Mouse (Mus musculus) kidney, adult 2 months (tissue): ENCODE data around the gene Syt7. TPM values are rescaled to one million over a fixed set of nuclear protein-coding genes. Genes with fewer than 3 reads are reported as not detected.

ENCODE experiments used
- DNase-seq: peaks from one replicate; pipeline ENCODE4 v3.0.0; 2021
- H3K27ac ChIP-seq: fragments of 200-500 bp; 2 replicates; pipeline ENCODE4 v1.5.1; 2012; ENCODE audit warnings: low read depth, low read length, control low read depth, inconsistent platforms; ENCODE audit not compliant: insufficient read depth
- H3K27me3 ChIP-seq: fragments of 200-500 bp; replicated peaks from 2 replicates; pipeline ENCODE4 v1.6.1; 2012; ENCODE audit warnings: mild to moderate bottlenecking, moderate library complexity, low read length, inconsistent platforms; ENCODE audit not compliant: control insufficient read depth, insufficient read depth
- H3K36me3 ChIP-seq: fragments of 200-500 bp; 2 replicates; pipeline ENCODE4 v1.6.1; 2012; ENCODE audit warnings: mild to moderate bottlenecking, moderate library complexity, low read length, inconsistent platforms; ENCODE audit not compliant: control insufficient read depth, insufficient read depth
- H3K4me1 ChIP-seq: fragments of 200-500 bp; 2 replicates; pipeline ENCODE4 v1.6.1; 2011; ENCODE audit warnings: low read length; ENCODE audit not compliant: control insufficient read depth, insufficient read depth
- H3K4me3 ChIP-seq: fragments of 200-500 bp; 2 replicates; pipeline ENCODE4 v1.5.1; 2011; ENCODE audit warnings: mild to moderate bottlenecking, low read depth, low read length, control low read depth; ENCODE audit not compliant: insufficient read depth
- CTCF ChIP-seq: fragments of 200-500 bp; conservative IDR thresholded peaks from 2 replicates; pipeline ENCODE4 v1.5.1; 2011; ENCODE audit warnings: low read depth, mild to moderate bottlenecking, control low read depth, low read length, moderate library complexity, mixed read lengths; ENCODE audit not compliant: insufficient read depth, insufficient read length
- POLR2A ChIP-seq: fragments of 200-500 bp; IDR thresholded peaks from one replicate; pipeline ENCODE4 v1.6.1; 2011; ENCODE audit warnings: low read depth, low read length, control low read depth
- WGBS: fragments of 180-500 bp; shearing (Covaris S2); methylation state at CpG from one replicate; pipeline ENCODE4 v1.1.7; 2018; 5-methylcytosine and 5-hydroxymethylcytosine counted together
- polyA plus RNA-seq: library from polyadenylated mRNA; depleted of rRNA; stranded (reverse); fragments of >200 nt; gene quantifications from 2 replicates; pipeline ENCODE4 v1.2.3, GENCODE M21; 2012

Gene Syt7
- polyA plus RNA-seq, 1 experiment = 4.6 TPM

DNA sequence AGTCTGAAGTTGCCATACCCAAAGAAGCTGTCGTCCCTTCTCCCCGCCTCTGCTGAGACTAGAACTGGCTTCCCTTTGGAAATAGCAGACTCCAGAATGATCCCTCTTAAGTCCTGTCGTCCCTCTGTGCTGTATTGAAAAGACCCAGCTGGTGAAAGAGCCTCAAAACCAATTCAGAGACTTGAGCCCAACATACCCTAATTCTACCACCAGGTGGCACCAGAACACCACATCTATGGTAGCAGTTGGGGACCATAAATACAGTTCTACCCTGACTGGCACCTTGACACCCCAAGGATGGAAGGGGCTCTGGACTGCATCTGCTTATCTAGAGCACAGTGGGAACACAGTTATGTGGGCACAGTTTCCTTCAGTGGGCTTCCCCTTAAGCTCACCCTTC lies 60.8 kb downstream of the Syt7 start:
- H3K4me1 ChIP-seq = no peaks in the 10 kb centered on the region
- TF ChIP-seq POLR2A (no peak), CTCF (peak; percentile 73)
- peak; percentile 74 for DNase-seq
- H3K27ac ChIP-seq = no peak overlapping the region
- no peak overlapping the region for H3K4me3 ChIP-seq
- 11% methylated on average over 3 of the region's 3 CpGs for WGBS
- H3K36me3 ChIP-seq = no peaks in the 10 kb centered on the region
- no peaks in the 10 kb centered on the region; the same call in 1 of the 2 replicates for H3K27me3 ChIP-seq

DNA sequence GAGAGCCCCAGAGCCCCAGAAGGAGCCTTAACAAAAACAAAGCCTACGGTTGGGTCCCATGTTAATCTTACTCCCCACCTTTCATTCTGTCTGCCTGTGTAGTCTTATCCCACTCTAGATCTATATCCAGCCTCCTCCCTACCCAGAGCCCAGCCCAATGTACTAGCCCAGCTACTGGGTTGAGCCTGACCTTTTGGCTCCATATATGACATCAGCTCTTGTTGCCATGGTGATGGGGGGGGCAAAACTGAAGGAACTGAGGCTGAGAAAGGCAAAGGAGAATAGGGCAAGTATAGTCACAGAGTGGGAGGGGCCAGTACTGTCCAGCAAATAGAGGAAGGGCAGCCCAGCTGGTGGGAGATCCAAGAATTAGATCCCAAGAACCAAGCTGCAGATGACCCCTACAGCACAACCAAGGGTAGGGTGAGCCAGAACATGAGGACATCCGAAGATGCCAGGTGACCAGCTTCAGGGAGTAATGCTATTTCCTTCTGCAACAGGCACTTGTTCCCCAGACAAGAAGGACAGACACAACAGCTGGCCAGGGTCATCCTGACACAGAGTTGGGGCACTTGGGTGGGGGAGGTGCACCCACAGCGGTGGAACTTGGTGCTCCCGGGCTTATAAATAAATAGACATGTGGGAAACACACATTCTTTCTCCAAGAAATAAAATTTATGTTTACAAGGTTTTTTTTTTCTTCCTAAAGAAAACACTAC lies 66.0 kb downstream of the Syt7 start:
- Histone ChIP-seq H3K27me3 (peaks cover 1% of the 10 kb centered on the region), H3K4me3 (no peak overlapping the region), H3K36me3 (no peaks in the 10 kb centered on the region), H3K4me1 (no peaks in the 10 kb centered on the region), H3K27ac (no peak overlapping the region)
- 36% methylated on average over 4 of the region's 4 CpGs for WGBS
- TF ChIP-seq POLR2A (no peak), CTCF (no peak)
- no peak for DNase-seq

DNA sequence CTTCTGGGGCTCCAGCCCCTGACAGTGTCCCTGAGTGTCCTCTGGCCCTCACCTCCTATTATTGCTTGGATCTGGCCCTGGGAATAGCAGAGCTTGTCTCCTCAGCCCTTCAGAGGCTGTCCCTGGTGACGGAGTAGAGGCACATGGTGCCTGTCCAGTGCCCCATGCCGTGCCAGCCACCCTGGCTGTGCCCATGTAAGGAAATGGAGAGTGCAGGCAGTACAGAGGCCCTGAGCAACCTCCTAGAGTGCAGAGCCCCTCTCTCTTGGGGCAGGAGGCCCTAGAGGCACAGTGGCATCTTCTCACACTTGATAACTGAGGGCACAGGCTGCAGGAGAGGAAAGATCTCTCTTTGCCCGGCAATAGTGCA lies 66.5 kb downstream of the Syt7 start:
- DNase-seq = no peak
- Histone ChIP-seq H3K36me3 (no peaks in the 10 kb centered on the region), H3K27me3 (peaks cover 1% of the 10 kb centered on the region), H3K4me3 (no peak overlapping the region), H3K4me1 (no peaks in the 10 kb centered on the region), H3K27ac (no peak overlapping the region)
- TF ChIP-seq POLR2A (no peak), CTCF (no peak)
- 70% methylated on average over 3 of the region's 3 CpGs for WGBS

DNA sequence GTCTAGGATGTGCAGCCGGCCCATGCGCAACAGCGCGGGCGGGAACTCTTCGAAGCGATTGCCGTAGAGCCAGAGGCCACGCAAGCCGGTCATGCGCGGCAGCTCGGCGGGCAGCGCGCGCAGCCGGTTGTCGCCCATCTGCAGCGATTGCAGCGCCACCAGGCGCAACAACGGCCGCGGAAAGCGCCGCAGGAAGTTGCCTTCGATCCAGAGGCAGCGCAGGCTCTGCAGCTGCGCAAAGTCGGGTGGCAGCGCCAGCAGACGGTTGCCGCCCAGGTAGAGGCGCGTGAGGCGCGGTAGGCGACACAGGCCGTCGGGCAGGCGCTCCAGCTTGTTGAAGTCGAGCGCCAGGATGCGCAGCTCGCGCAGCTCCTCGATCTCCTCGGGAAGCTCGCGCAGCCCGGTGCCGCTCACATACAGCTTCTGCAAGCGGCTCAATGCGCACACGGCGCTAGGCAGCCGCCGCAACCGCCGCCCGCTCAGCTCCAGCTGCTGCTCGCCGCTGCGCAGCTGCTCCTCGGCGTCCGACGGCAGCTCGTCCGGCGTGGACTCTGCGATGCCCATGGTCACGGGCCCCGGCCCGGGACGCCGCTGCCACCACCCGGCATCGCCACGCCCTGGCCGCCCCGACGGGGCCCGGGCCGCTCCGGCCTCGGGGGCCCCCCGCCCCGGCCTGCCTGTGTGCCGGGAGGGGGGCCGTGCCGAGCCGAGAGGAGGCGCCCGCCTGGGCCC lies 68.0 kb downstream of the Syt7 start, which contains the start of gene Lrrc10b:
Lrrc10b (minus strand) TSS at position 722 of the 732 bp plus-strand sequence.
- DNase-seq = peak; percentile 51
- TF ChIP-seq CTCF (no peak), POLR2A (no peak)
- H3K4me3 ChIP-seq = peak within 1 kb of the TSS; percentile 37
- no peaks in the 10 kb centered on the region for H3K36me3 ChIP-seq
- H3K4me1 ChIP-seq = no peaks in the 10 kb centered on the region
- peaks cover 1% of the 10 kb centered on the region for H3K27me3 ChIP-seq
- H3K27ac ChIP-seq = no peak within 1 kb of the TSS
- WGBS = under 1% methylated on average over 94 of the region's 96 CpGs

DNA sequence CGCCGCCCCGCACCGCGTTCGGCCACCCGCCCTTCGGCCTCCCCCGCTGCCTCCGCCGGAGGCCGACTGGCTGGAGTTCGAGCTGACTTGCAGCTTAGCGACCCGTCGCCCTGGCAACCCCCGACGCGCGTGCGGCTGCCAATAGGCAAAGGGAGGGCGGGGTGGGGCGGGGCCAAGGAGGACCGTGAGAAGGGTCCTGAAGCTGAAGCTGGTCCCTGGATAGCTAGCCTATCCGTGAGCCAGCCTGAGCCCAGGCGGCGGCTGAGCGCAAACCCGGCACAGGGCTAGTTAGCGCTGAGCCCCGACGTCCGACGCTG lies 68.6 kb downstream of the Syt7 start:
- Histone ChIP-seq H3K27me3 (peaks cover 1% of the 10 kb centered on the region), H3K4me1 (no peaks in the 10 kb centered on the region), H3K36me3 (no peaks in the 10 kb centered on the region), H3K27ac (no peak overlapping the region), H3K4me3 (peak overlapping the region; percentile 37)
- TF ChIP-seq CTCF (no peak), POLR2A (no peak)
- peak; percentile 67 for DNase-seq
- 1% methylated on average over 34 of the region's 34 CpGs for WGBS

DNA sequence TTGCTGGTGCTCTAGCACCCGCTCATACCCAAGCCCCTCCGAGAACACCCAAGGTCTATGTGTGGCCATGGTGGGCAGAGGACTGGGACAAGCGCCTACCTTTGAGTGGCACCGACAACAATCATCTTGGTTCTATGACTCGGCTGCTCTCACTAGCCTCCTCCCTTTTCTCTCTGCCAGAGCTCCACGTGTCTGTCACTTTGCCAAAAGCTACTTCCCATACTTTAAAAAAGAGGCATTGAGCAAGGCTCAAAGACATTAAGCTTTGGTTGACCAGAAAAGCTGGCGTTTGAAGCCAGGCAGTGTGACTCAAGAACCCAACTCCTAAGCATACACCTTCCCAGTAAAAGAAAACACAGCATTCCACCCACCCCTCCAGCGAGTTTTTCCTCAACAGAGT lies 69.2 kb downstream of the Syt7 start:
- H3K4me1 ChIP-seq = no peaks in the 10 kb centered on the region
- peaks cover 1% of the 10 kb centered on the region for H3K27me3 ChIP-seq
- H3K36me3 ChIP-seq = no peaks in the 10 kb centered on the region
- H3K27ac ChIP-seq = no peak overlapping the region
- peak; percentile 68 for DNase-seq
- 0 out of 2 replicates have a peak overlapping the region, but pooled peaks have one; percentile 33 for H3K4me3 ChIP-seq
- no peak for TF ChIP-seq POLR2A
- no peak for TF ChIP-seq CTCF
- WGBS = 10% methylated on average over 8 of the region's 8 CpGs

DNA sequence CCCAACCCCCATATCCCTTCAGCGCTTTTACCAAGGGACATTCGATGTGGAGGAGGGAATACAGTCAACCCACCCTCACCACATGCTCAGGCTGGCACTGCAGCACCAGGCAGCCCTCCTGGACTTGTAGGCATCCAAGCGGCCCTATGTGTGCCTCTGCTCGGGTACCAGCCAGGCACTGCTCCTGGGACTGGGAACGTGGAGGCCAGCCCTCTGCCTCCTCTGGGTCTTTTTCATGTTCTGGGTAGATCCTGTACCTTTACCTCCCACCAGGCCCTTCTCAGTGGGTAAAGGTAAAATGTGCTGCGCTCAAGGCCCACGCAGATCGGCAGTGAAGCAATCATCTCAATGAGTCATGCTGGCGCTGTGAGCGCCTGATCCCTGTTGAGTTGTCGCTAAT lies 71.0 kb downstream of the Syt7 start:
- WGBS = 76% methylated on average over 11 of the region's 11 CpGs
- no peak for TF ChIP-seq CTCF
- no peak for TF ChIP-seq POLR2A
- Histone ChIP-seq H3K36me3 (no peaks in the 10 kb centered on the region), H3K27me3 (peaks cover 1% of the 10 kb centered on the region), H3K27ac (no peak overlapping the region), H3K4me3 (no peak overlapping the region), H3K4me1 (no peaks in the 10 kb centered on the region)
- no peak for DNase-seq
